Mouse (Mus musculus) embryonic facial prominence, embryonic 11.5 days (tissue): ENCODE results near the gene Zfp280d. TPM values are rescaled to one million over a fixed set of nuclear protein-coding genes. Genes with fewer than 3 reads are reported as not detected.

Experiments used
- ATAC-seq: fragments of 200-750 bp; cut with Nextera tagmentation; replicated peaks from 2 replicates; pipeline ENCODE4 v1.8.0; 2017; ENCODE audit warnings: low read depth; ENCODE audit not compliant: insufficient number of reproducible peaks, low FRiP score, low TSS enrichment
- DNase-seq: peaks from one replicate; pipeline ENCODE4 v3.0.0-alpha.2; 2015; ENCODE audit warnings: low spot score
- H3K27ac ChIP-seq: fragments of 300-500 bp; sonication (generic); replicated peaks from 2 replicates; pipeline ENCODE4 v1.5.1; 2014; ENCODE audit warnings: mild to moderate bottlenecking, low read depth, low read length, control low read depth
- H3K27me3 ChIP-seq: fragments of 300-500 bp; sonication (generic); 2 replicates; pipeline ENCODE4 v1.6.1; 2014; ENCODE audit warnings: mild to moderate bottlenecking, low read length, moderate library complexity, mixed read lengths; ENCODE audit not compliant: control insufficient read depth, insufficient read depth
- H3K36me3 ChIP-seq: fragments of 300-500 bp; sonication (generic); replicated peaks from 2 replicates; pipeline ENCODE4 v1.6.1; 2014; ENCODE audit warnings: low read depth, mild to moderate bottlenecking, low read length, moderate library complexity, mixed read lengths; ENCODE audit not compliant: control insufficient read depth, insufficient read depth
- H3K4me1 ChIP-seq: fragments of 300-500 bp; sonication (generic); 2 replicates; pipeline ENCODE4 v1.6.1; 2014; ENCODE audit warnings: low read length, mixed read lengths; ENCODE audit not compliant: control insufficient read depth, insufficient read depth
- H3K4me2 ChIP-seq: fragments of 300-500 bp; sonication (generic); 2 replicates; pipeline ENCODE4 v1.6.1; 2014; ENCODE audit warnings: low read depth, mild to moderate bottlenecking, control low read depth, low read length, moderate library complexity
- H3K4me3 ChIP-seq: fragments of 300-500 bp; sonication (generic); 2 replicates; pipeline ENCODE4 v1.5.1; 2014; ENCODE audit warnings: low read depth, low read length, control low read depth
- H3K9ac ChIP-seq: fragments of 300-500 bp; sonication (generic); replicated peaks from 2 replicates; pipeline ENCODE4 v1.6.1; 2014; ENCODE audit warnings: mild to moderate bottlenecking, control low read depth, low read length
- H3K9me3 ChIP-seq: fragments of 300-500 bp; sonication (generic); replicated peaks from 2 replicates; pipeline ENCODE4 v1.6.1; 2016; ENCODE audit warnings: mild to moderate bottlenecking, low read length, inconsistent platforms, mixed read lengths; ENCODE audit not compliant: control insufficient read depth
- WGBS: fragments of 180-500 bp; shearing (Covaris S2); extraction: QIAGEN DNeasy Blood & Tissue Kit; methylation state at CpG from one replicate; pipeline ENCODE4 v1.1.7; 2014; 5-methylcytosine and 5-hydroxymethylcytosine counted together
- polyA plus RNA-seq: library from polyadenylated mRNA; unstranded; fragments of >200 nt; fragmentation: Nextera tagmentation; extraction: Ambion mirVana; gene quantifications from 2 replicates; pipeline ENCODE4 v1.2.1, GENCODE M21; 2014

Gene Zfp280d
- polyA plus RNA-seq, 1 experiment from 2014 or later: 54.5 TPM

DNA sequence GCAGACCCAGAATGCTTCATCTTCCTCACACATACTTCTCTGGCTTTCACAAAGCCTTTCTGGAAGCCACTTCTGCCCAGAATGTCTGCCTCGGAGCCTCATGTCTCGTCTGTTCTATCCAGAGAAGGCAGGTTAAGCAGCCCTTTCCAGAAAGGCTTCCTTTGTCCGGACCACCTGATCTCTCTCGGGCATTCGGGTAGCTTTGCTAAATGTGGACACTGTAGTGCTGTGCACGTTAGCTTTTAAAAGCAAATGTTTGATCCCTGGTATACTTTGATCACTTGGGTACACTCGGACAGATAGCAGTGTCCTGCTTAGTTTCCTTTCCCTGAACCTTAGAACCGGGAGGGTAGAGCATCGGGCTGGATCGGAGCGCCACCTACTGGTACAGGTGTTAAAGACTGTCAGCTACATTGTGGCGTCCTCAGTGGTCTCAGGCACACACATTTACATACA is 133.5 kb downstream of the Zfp280d start:
- H3K9me3 ChIP-seq: no peaks in the 10 kb centered on the region
- peak overlapping the region; percentile 21; the same call in 1 of the 2 replicates for H3K4me2 ChIP-seq
- H3K4me3 ChIP-seq: no peak overlapping the region
- DNase-seq (peak; percentile 91), ATAC-seq (peak; percentile 76)
- H3K27me3 ChIP-seq: no peaks in the 10 kb centered on the region
- 10% methylated on average over 12 of the region's 12 CpGs for WGBS
- peak overlapping the region; percentile 0; the same call in 1 of the 2 replicates for H3K9ac ChIP-seq
- no peaks in the 10 kb centered on the region for H3K36me3 ChIP-seq
- H3K27ac ChIP-seq: no peak overlapping the region
- H3K4me1 ChIP-seq: no peaks in the 10 kb centered on the region

DNA sequence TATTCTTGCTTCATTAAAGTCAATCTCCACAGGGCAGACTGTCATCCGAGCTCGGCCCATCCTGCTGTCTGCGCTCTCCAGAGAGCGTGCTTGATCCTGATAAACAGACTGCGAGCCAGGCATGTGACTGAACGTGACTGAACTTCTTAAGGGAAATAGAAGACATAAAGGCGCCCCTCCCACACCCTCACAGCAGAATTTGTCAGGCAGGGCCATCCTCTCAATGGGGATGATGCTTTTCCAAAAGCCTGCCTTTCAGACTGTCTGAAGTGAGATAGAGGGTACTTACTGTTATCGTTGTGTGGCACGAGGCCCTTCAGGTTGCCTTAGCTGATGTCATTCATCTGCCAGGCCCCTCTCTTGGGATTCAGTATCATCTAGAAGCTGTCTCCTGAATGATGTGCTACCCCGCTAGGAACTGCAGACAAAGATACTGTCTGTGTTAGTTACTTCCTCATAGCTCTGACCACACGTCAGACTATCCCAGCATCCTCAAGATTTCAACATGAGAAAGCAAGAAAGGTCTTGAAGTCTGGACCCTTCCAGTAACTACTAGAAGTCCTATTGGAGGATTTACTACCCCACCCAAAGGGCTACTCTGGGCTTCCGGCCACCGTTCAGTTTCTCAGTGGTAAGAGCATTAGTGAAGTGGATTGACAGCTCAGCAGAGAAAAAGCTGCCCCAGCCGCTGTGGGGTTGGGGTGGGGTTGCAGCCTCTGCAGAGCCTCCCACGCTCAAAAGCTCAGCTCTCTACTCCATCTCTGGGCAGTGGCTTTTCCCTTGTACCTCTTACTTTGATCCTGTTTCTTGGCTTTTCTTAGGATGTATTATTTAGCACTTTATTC is 134.9 kb downstream of the Zfp280d start:
- Histone ChIP-seq H3K27me3 (no peaks in the 10 kb centered on the region), H3K4me2 (no peak overlapping the region), H3K9me3 (no peaks in the 10 kb centered on the region), H3K9ac (no peak overlapping the region), H3K27ac (no peak overlapping the region), H3K36me3 (no peaks in the 10 kb centered on the region), H3K4me1 (no peaks in the 10 kb centered on the region), H3K4me3 (no peak overlapping the region)
- no peak for ATAC-seq
- 45% methylated on average over 15 of the region's 15 CpGs for WGBS
- DNase-seq: no peak

DNA sequence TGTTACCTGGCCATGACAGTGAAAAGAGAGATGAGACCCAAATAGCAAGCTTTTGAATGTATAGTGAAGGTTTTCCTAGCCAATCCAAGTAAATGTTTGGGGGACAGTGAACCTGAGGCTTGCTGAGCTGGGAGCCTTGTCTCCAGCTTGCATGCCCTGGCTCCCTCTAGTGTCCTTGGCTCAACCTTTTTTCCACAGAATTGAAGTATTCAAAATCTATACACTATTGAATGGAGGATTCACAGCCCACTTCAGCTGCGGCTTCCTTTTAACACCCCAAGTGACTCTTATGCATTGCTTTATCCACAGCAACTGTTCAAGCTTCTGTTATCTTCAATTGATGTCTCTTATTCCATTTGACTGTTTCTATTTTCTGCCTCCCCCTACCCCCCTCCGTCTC is 137.1 kb downstream of the Zfp280d start:
- Histone ChIP-seq H3K4me3 (no peak overlapping the region), H3K9me3 (no peaks in the 10 kb centered on the region), H3K4me1 (no peaks in the 10 kb centered on the region), H3K27me3 (no peaks in the 10 kb centered on the region), H3K27ac (no peak overlapping the region), H3K9ac (no peak overlapping the region), H3K36me3 (no peaks in the 10 kb centered on the region), H3K4me2 (no peak overlapping the region)
- DNase-seq (peak; percentile 28), ATAC-seq (no peak)
- 98% methylated on average over 2 of the region's 2 CpGs for WGBS

Other genes starting within 250 kb of the Zfp280d start
- 204 and 230 TPM in 2 replicates for gene Tcf12, start 163.0 kb upstream of the Zfp280d start, polyA plus RNA-seq
- 50.7 and 50.9 TPM in 2 replicates for gene Mns1, start 163.2 kb downstream of the Zfp280d start, polyA plus RNA-seq
- 53.4 and 64.5 TPM in 2 replicates for gene Tex9, start 217.4 kb downstream of the Zfp280d start, polyA plus RNA-seq